Mouse (Mus musculus): ENCODE results near the gene Olfr1441. TPM values are rescaled to one million over a fixed set of nuclear protein-coding genes. Genes with fewer than 3 reads are reported as not detected.

The Olfr1441 gene
- not detected in 2 replicates for polyA plus RNA-seq (2015; fragmentation: Nextera tagmentation; extraction: Ambion mirVana)

GRCm38 (mm10) chr19:12417361-12417760 lies at the start of gene Olfr1441:
Gene Olfr1441, plus strand, starts transcription at chr19:12417433.

GRCm38 (mm10) chr19:12386979-12387378 lies 30.3 kb upstream of the Olfr1441 start, which contains the start of gene Olfr1440:
Gene Olfr1440, plus strand, starts transcription at chr19:12387279.

GRCm38 (mm10) chr19:12427605-12428004 lies 10.4 kb downstream of the Olfr1441 start, which contains the start of gene Pfpl:
Gene Pfpl, plus strand, starts transcription at chr19:12427905.

GRCm38 (mm10) chr19:12460282-12461249 lies 43.3 kb downstream of the Olfr1441 start, which contains the start of gene Mpeg1:
Gene Mpeg1, plus strand, starts transcription at chr19:12460779.

Other genes with a start within 250 kb of the Olfr1441 start
- not detected in 2 replicates for gene Olfr1555-ps1, start 247.3 kb upstream of the Olfr1441 start, polyA plus RNA-seq (2015; fragmentation: Nextera tagmentation; extraction: Ambion mirVana)
- gene Olfr1431, start 216.8 kb upstream of the Olfr1441 start, polyA plus RNA-seq (2015; fragmentation: Nextera tagmentation; extraction: Ambion mirVana), result not detected in 2 replicates
- gene Olfr1432, start 184.8 kb upstream of the Olfr1441 start, polyA plus RNA-seq (2015; fragmentation: Nextera tagmentation; extraction: Ambion mirVana), result not detected in 2 replicates
- not detected in 2 replicates for gene Olfr262, start 175.8 kb upstream of the Olfr1441 start, polyA plus RNA-seq (2015; fragmentation: Nextera tagmentation; extraction: Ambion mirVana)
- gene Olfr235, start 156.4 kb upstream of the Olfr1441 start, polyA plus RNA-seq (2015; fragmentation: Nextera tagmentation; extraction: Ambion mirVana), result not detected in 2 replicates
- not detected in 2 replicates for gene Olfr1434, start 137.6 kb upstream of the Olfr1441 start, polyA plus RNA-seq (2015; fragmentation: Nextera tagmentation; extraction: Ambion mirVana)
- gene Olfr1436, start 118.3 kb upstream of the Olfr1441 start, polyA plus RNA-seq (2015; fragmentation: Nextera tagmentation; extraction: Ambion mirVana), result not detected in 2 replicates
- gene Olfr1437, start 92.3 kb upstream of the Olfr1441 start, polyA plus RNA-seq (2015; fragmentation: Nextera tagmentation; extraction: Ambion mirVana), result not detected in 2 replicates
- gene Olfr1438-ps1, start 81.5 kb upstream of the Olfr1441 start, polyA plus RNA-seq (2015; fragmentation: Nextera tagmentation; extraction: Ambion mirVana), result not detected in 2 replicates
- not detected in 2 replicates for gene Olfr1440, start 30.2 kb upstream of the Olfr1441 start, polyA plus RNA-seq (2015; fragmentation: Nextera tagmentation; extraction: Ambion mirVana)
- gene Pfpl, start 10.5 kb downstream of the Olfr1441 start, polyA plus RNA-seq (2015; fragmentation: Nextera tagmentation; extraction: Ambion mirVana), result not detected in 2 replicates
- gene Mpeg1, start 43.3 kb downstream of the Olfr1441 start, polyA plus RNA-seq (2015; fragmentation: Nextera tagmentation; extraction: Ambion mirVana), result 7.0 and 8.6 TPM in 2 replicates
- 2.1 and 2.4 TPM in 2 replicates for gene Dtx4, start 84.0 kb downstream of the Olfr1441 start, polyA plus RNA-seq (2015; fragmentation: Nextera tagmentation; extraction: Ambion mirVana)
- 39.4 and 41.7 TPM in 2 replicates for gene Fam111a, start 128.3 kb downstream of the Olfr1441 start, polyA plus RNA-seq (2015; fragmentation: Nextera tagmentation; extraction: Ambion mirVana)
- gene Gm4952, start 182.5 kb downstream of the Olfr1441 start, polyA plus RNA-seq (2015; fragmentation: Nextera tagmentation; extraction: Ambion mirVana), result not detected in 2 replicates
- not detected in 2 replicates for gene Glyat, start 215.9 kb downstream of the Olfr1441 start, polyA plus RNA-seq (2015; fragmentation: Nextera tagmentation; extraction: Ambion mirVana)